Mouse (Mus musculus): ENCODE measurements around the gene Gatad2b.

- no peak for TF ChIP-seq CTCF (conservative IDR thresholded peaks at IDR 0.05; ENCODE audit: low read length)
- TF ChIP-seq POU5F1 (IDR thresholded peaks at IDR 0.05; ENCODE audit: borderline replicate concordance, low read length), result no peak
- no peak for TF ChIP-seq NANOG (IDR thresholded peaks at IDR 0.05; ENCODE audit: borderline replicate concordance, low read length)
Measured at GRCm38 (mm10) chr3:90279743-90280142, 13.2 kb upstream of the Gatad2b start.
